Mouse (Mus musculus) monocyte, adult 59 days (primary cell): ENCODE data around the gene Id4. TPM values are rescaled to one million over a fixed set of nuclear protein-coding genes. Genes with fewer than 3 reads are reported as not detected.

Experiments
- total RNA-seq, 2 experiments: library from RNA; stranded (reverse); gene quantifications; one replicate each; pipeline ENCODE4 v1.2.4; 2023

The Id4 gene
- total RNA-seq, result not detected

DNA sequence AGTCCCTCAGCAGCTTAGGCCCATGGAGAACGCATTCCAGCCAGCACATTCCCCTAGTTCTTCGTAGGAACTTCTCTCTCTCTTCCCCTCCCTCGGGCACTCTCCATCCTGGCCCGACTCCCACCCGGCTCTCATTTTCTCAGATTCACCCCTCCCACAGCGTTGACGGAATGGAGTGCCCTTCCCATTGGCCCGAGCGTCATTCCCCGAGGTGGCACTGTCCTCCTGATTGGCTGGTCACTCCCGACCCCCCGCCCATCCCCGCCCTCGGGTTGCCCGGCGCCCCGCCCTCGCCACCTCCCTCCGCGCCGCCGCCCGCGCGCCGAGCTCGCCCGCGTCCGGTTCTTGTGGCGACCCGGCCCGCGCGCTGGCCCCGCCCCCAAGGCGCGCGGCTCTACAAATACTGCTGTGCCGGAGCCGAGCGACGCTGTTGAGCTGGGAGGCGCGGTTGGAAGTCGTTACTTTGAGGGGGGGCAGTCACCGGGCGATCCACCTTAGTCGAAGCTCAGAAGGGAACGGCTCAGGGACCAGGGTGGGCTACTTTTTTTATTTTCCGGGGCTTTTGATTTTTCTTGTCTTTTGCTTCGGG is at the start of gene Id4:
Gene Id4 (plus strand): TSS at position 539 of the 589 bp plus-strand sequence.

